25 mouse cellular contexts compared by ENCODE assay signal in genomic region chr3:152897196-152897595, GRCm38 (mm10).
DNase-seq lines count a peak whose midpoint lies in the region; ATAC-seq lines count a peak whose summit lies in the region.
"Had no signal": no experiment of that assay in that cellular context is flagged by ENCODE, and none has a peak within 500 bp of the region (broad histone marks: within the 10 kb centered on the region; RNA-seq: fewer than 3 reads in every experiment).

No protein-coding gene starts in this region.

- H3K27ac ChIP-seq in heart, embryonic 11.5 days (ENCODE audit: low read depth, low read length) = no peak overlapping the region
- H3K27ac ChIP-seq: embryonic facial prominence, embryonic 10.5 days; embryonic facial prominence, embryonic 12.5 days; forebrain, embryonic 13.5 days; forebrain, embryonic 15.5 days had no signal

- peak; percentile 51 for DNase-seq in heart, adult 11 months
- DNase-seq in CD4-positive helper T cell, adult 2 months (ENCODE audit: low read depth, low spot score) = peak; percentile 18
- no peak for DNase-seq in gastrocnemius, postnatal 4 days (ENCODE audit: low spot score in 2 of 2)
- DNase-seq in adipocyte (ENCODE audit: low spot score) = no peak
- DNase-seq: adrenal gland, adult 2 months; adrenal gland, postnatal 10 days; adrenal gland, postnatal 25 days; B cell, adult 2 months; cerebellum, adult 11 months; cerebellum, adult 18-20 months; cerebellum, adult 8-10 months; cerebellum, adult 9-11 months; cerebellum, postnatal 14 days; cerebellum, postnatal 36 days; forebrain, postnatal 0 days had no signal

- ATAC-seq in heart, embryonic 11.5 days (replicated peaks; ENCODE audit: insufficient number of reproducible peaks, low FRiP score, low TSS enrichment) = no peak
- ATAC-seq in common myeloid progenitor, adult 5-6 weeks (replicated peaks; ENCODE audit: low read depth, poor library complexity, severe bottlenecking) = peak; percentile 23; the same call in 1 of the 2 replicates
- peak; percentile 56 for ATAC-seq in megakaryocyte progenitor cell, adult 5-6 weeks (replicated peaks; ENCODE audit: poor library complexity)
- ATAC-seq: activated CD4-positive, CD25-positive, alpha-beta regulatory T cell, adult 4 months; forebrain, embryonic 13.5 days; forebrain, embryonic 15.5 days; forebrain, postnatal 0 days; Patski had no signal

- no peak overlapping the region for H3K4me2 ChIP-seq in heart, embryonic 11.5 days
- H3K4me2 ChIP-seq: embryonic facial prominence, embryonic 12.5 days; forebrain, embryonic 13.5 days; forebrain, embryonic 15.5 days had no signal

- no peaks in the 10 kb centered on the region for H3K4me1 ChIP-seq in heart, embryonic 11.5 days (ENCODE audit: control insufficient read depth, insufficient read depth, low read length)
- H3K4me1 ChIP-seq: embryonic facial prominence, embryonic 10.5 days; embryonic facial prominence, embryonic 12.5 days; forebrain, embryonic 13.5 days; forebrain, embryonic 15.5 days had no signal

- H3K27me3 ChIP-seq in heart, embryonic 11.5 days (ENCODE audit: control insufficient read depth, insufficient read depth, low read length) = no peaks in the 10 kb centered on the region
- H3K27me3 ChIP-seq: embryonic facial prominence, embryonic 12.5 days; forebrain, embryonic 13.5 days; forebrain, embryonic 15.5 days; Patski had no signal

- no peaks in the 10 kb centered on the region for H3K9me3 ChIP-seq in heart, embryonic 11.5 days (replicated peaks; ENCODE audit: control insufficient read depth, low read length)
- H3K9me3 ChIP-seq: embryonic facial prominence, embryonic 10.5 days; embryonic facial prominence, embryonic 12.5 days; forebrain, embryonic 13.5 days; forebrain, embryonic 15.5 days; G1E had no signal

- no peak overlapping the region for H3K9ac ChIP-seq in heart, embryonic 11.5 days (ENCODE audit: low read depth, low read length)
- H3K9ac ChIP-seq: embryonic facial prominence, embryonic 12.5 days; forebrain, embryonic 13.5 days; forebrain, embryonic 15.5 days; forebrain, postnatal 0 days had no signal

- H3K4me3 ChIP-seq in heart, embryonic 11.5 days (ENCODE audit: low read depth, low read length) = no peak overlapping the region
- H3K4me3 ChIP-seq: embryonic facial prominence, embryonic 10.5 days; embryonic facial prominence, embryonic 12.5 days; forebrain, embryonic 13.5 days; forebrain, embryonic 15.5 days had no signal

- H3K36me3 ChIP-seq in heart, embryonic 11.5 days (ENCODE audit: control insufficient read depth, insufficient read depth, low read length) = no peaks in the 10 kb centered on the region
- H3K36me3 ChIP-seq: embryonic facial prominence, embryonic 10.5 days; embryonic facial prominence, embryonic 12.5 days; forebrain, embryonic 15.5 days; G1E had no signal

- 73% methylated on average over 5 of the region's 5 CpGs for WGBS in heart, embryonic 11.5 days (ENCODE audit: insufficient replicate concordance)

Comparison
In these comparisons a context has a peak if more than half of its experiments do, and no peak if none do; other contexts are left out.
1. DNase-seq: peak in heart, adult 11 months (single experiment) and CD4-positive helper T cell, adult 2 months (single experiment); none in gastrocnemius, postnatal 4 days (0 of 2) and adipocyte (single experiment).